Mouse (Mus musculus) embryonic fibroblast, embryonic 13.5 days (primary cell): Measurements from ENCODE around the gene Atp5h.

ENCODE experiments used
- CTCF ChIP-seq: IDR thresholded peaks from 2 replicates; pipeline ENCODE4 v1.5.1; 2011; ENCODE audit warnings: mild to moderate bottlenecking, control low read depth, low read length, moderate library complexity, borderline replicate concordance; ENCODE audit not compliant: insufficient read depth
- POLR2A ChIP-seq: IDR thresholded peaks from 2 replicates; pipeline ENCODE4 v1.6.1; 2011; ENCODE audit warnings: low read depth, mild to moderate bottlenecking, control low read depth, low read length, moderate library complexity

- no peak for TF ChIP-seq CTCF
- TF ChIP-seq POLR2A: no peak
These were observed 25.9 kb downstream of the Atp5h start for GRCm38 (mm10) chr11:115393721-115394325.
